Mouse (Mus musculus): ENCODE measurements around the gene Pnmal2. TPM values are rescaled to one million over a fixed set of nuclear protein-coding genes. Genes with fewer than 3 reads are reported as not detected.

Gene Pnmal2
- polyA plus RNA-seq, 1 experiment from 2014 or later, result 8.6 TPM

GRCm38 (mm10) chr7:16932704-16933577 is 11.5 kb upstream of the Pnmal2 start:
- DNase-seq (ENCODE audit: low spot score, missing footprints) (peak; percentile 92), ATAC-seq (ENCODE audit: low FRiP score) (peak; percentile 54)
- WGBS, result 40% methylated on average over 14 of the region's 14 CpGs
- no peak overlapping the region for H3K4me2 ChIP-seq
- H3K9me3 ChIP-seq (ENCODE audit: control insufficient read depth, low read length), result no peaks in the 10 kb centered on the region
- peaks cover 3% of the 10 kb centered on the region; the same call in 1 of the 2 replicates for H3K4me1 ChIP-seq (ENCODE audit: control insufficient read depth, insufficient read depth, low read length)
- H3K36me3 ChIP-seq (ENCODE audit: control insufficient read depth, insufficient read depth, low read length), result no peaks in the 10 kb centered on the region
- H3K27me3 ChIP-seq (ENCODE audit: control insufficient read depth, insufficient read depth, low read length), result no peaks in the 10 kb centered on the region
- H3K9ac ChIP-seq (ENCODE audit: low read length), result no peak overlapping the region
- H3K4me3 ChIP-seq (ENCODE audit: low read depth, low read length), result no peak overlapping the region
- H3K27ac ChIP-seq (ENCODE audit: low read depth, low read length), result no peak overlapping the region

GRCm38 (mm10) chr7:16937312-16937711 is 7.2 kb upstream of the Pnmal2 start:
- ATAC-seq (ENCODE audit: low FRiP score), result no peak
- Histone ChIP-seq H3K9me3 (ENCODE audit: control insufficient read depth, low read length) (no peaks in the 10 kb centered on the region), H3K27ac (ENCODE audit: low read depth, low read length) (no peak overlapping the region), H3K4me1 (ENCODE audit: control insufficient read depth, insufficient read depth, low read length) (peaks cover 8% of the 10 kb centered on the region; the same call in 1 of the 2 replicates), H3K9ac (ENCODE audit: low read length) (no peak overlapping the region), H3K4me2 (no peak overlapping the region), H3K27me3 (ENCODE audit: control insufficient read depth, insufficient read depth, low read length) (no peaks in the 10 kb centered on the region), H3K4me3 (ENCODE audit: low read depth, low read length) (no peak overlapping the region), H3K36me3 (ENCODE audit: control insufficient read depth, insufficient read depth, low read length) (no peaks in the 10 kb centered on the region)
- WGBS, result 50% methylated on average over 4 of the region's 4 CpGs
- DNase-seq (ENCODE audit: low spot score, missing footprints), result no peak

- no peaks in the 10 kb centered on the region for H3K27me3 ChIP-seq (ENCODE audit: control insufficient read depth, insufficient read depth, low read length)
- no peak overlapping the region for H3K4me3 ChIP-seq (ENCODE audit: low read depth, low read length)
- no peaks in the 10 kb centered on the region for H3K36me3 ChIP-seq (ENCODE audit: control insufficient read depth, insufficient read depth, low read length)
- H3K9ac ChIP-seq (ENCODE audit: low read length), result no peak overlapping the region
- no peaks in the 10 kb centered on the region for H3K9me3 ChIP-seq (ENCODE audit: control insufficient read depth, low read length)
- no peak overlapping the region; the same call in 1 of the 2 replicates for H3K27ac ChIP-seq (ENCODE audit: low read depth, low read length)
- ATAC-seq (ENCODE audit: low FRiP score) (peak; percentile 83), DNase-seq (ENCODE audit: low spot score, missing footprints) (no peak)
- H3K4me2 ChIP-seq, result no peak overlapping the region
- peaks cover 8% of the 10 kb centered on the region; the same call in 1 of the 2 replicates for H3K4me1 ChIP-seq (ENCODE audit: control insufficient read depth, insufficient read depth, low read length)
- WGBS, result 71% methylated on average over 17 of the region's 17 CpGs
Measured at GRCm38 (mm10) chr7:16938117-16938791, 6.2 kb upstream of the Pnmal2 start.

GRCm38 (mm10) chr7:16940292-16940691 is 4.2 kb upstream of the Pnmal2 start:
- H3K27ac ChIP-seq (ENCODE audit: low read depth, low read length), result no peak overlapping the region
- H3K4me1 ChIP-seq (ENCODE audit: control insufficient read depth, insufficient read depth, low read length), result peaks cover 18% of the 10 kb centered on the region
- H3K4me3 ChIP-seq (ENCODE audit: low read depth, low read length), result no peak overlapping the region
- WGBS, result 56% methylated on average over 7 of the region's 7 CpGs
- H3K9me3 ChIP-seq (ENCODE audit: control insufficient read depth, low read length), result no peaks in the 10 kb centered on the region
- no peak for ATAC-seq (ENCODE audit: low FRiP score)
- DNase-seq (ENCODE audit: low spot score, missing footprints), result no peak
- peaks cover 5% of the 10 kb centered on the region for H3K27me3 ChIP-seq (ENCODE audit: control insufficient read depth, insufficient read depth, low read length)
- no peak overlapping the region for H3K4me2 ChIP-seq
- H3K9ac ChIP-seq (ENCODE audit: low read length), result no peak overlapping the region
- no peaks in the 10 kb centered on the region for H3K36me3 ChIP-seq (ENCODE audit: control insufficient read depth, insufficient read depth, low read length)

GRCm38 (mm10) chr7:16942861-16943260 is 1.6 kb upstream of the Pnmal2 start:
- H3K27me3 ChIP-seq (ENCODE audit: control insufficient read depth, insufficient read depth, low read length), result peaks cover 31% of the 10 kb centered on the region
- DNase-seq (ENCODE audit: low spot score, missing footprints), result no peak
- no peak overlapping the region for H3K4me3 ChIP-seq (ENCODE audit: low read depth, low read length)
- H3K9me3 ChIP-seq (ENCODE audit: control insufficient read depth, low read length), result no peaks in the 10 kb centered on the region
- no peaks in the 10 kb centered on the region for H3K36me3 ChIP-seq (ENCODE audit: control insufficient read depth, insufficient read depth, low read length)
- no peak overlapping the region for H3K27ac ChIP-seq (ENCODE audit: low read depth, low read length)
- no peak overlapping the region for H3K4me2 ChIP-seq
- WGBS, result 61% methylated on average over 4 of the region's 4 CpGs
- no peak overlapping the region for H3K9ac ChIP-seq (ENCODE audit: low read length)
- ATAC-seq (ENCODE audit: low FRiP score), result no peak
- H3K4me1 ChIP-seq (ENCODE audit: control insufficient read depth, insufficient read depth, low read length), result peaks cover 36% of the 10 kb centered on the region

GRCm38 (mm10) chr7:16944808-16945315 is 380 bp downstream of the Pnmal2 start:
- Histone ChIP-seq H3K4me2 (peak overlapping the region; percentile 83), H3K9ac (ENCODE audit: low read length) (peak overlapping the region; percentile 80), H3K4me3 (ENCODE audit: low read depth, low read length) (peak overlapping the region; percentile 62), H3K36me3 (ENCODE audit: control insufficient read depth, insufficient read depth, low read length) (no peaks in the 10 kb centered on the region), H3K4me1 (ENCODE audit: control insufficient read depth, insufficient read depth, low read length) (peaks cover 40% of the 10 kb centered on the region), H3K27ac (ENCODE audit: low read depth, low read length) (peak overlapping the region; percentile 57), H3K27me3 (ENCODE audit: control insufficient read depth, insufficient read depth, low read length) (peaks cover 51% of the 10 kb centered on the region), H3K9me3 (ENCODE audit: control insufficient read depth, low read length) (no peaks in the 10 kb centered on the region)
- ATAC-seq (ENCODE audit: low FRiP score), result no peak
- DNase-seq (ENCODE audit: low spot score, missing footprints), result no peak
- WGBS, result under 1% methylated on average over 22 of the region's 22 CpGs

GRCm38 (mm10) chr7:16945419-16945818 is 937 bp downstream of the Pnmal2 start:
- Histone ChIP-seq H3K27ac (ENCODE audit: low read depth, low read length) (no peak overlapping the region), H3K4me1 (ENCODE audit: control insufficient read depth, insufficient read depth, low read length) (peaks cover 38% of the 10 kb centered on the region)

GRCm38 (mm10) chr7:16946441-16947348 is 2.2 kb downstream of the Pnmal2 start:
- 2% methylated on average over 53 of the region's 53 CpGs for WGBS
- Histone ChIP-seq H3K4me1 (ENCODE audit: control insufficient read depth, insufficient read depth, low read length) (peaks cover 38% of the 10 kb centered on the region), H3K36me3 (ENCODE audit: control insufficient read depth, insufficient read depth, low read length) (no peaks in the 10 kb centered on the region), H3K27me3 (ENCODE audit: control insufficient read depth, insufficient read depth, low read length) (peaks cover 56% of the 10 kb centered on the region), H3K4me2 (peak overlapping the region; percentile 62), H3K9ac (ENCODE audit: low read length) (peak overlapping the region; percentile 37), H3K27ac (ENCODE audit: low read depth, low read length) (no peak overlapping the region), H3K4me3 (ENCODE audit: low read depth, low read length) (peak overlapping the region; percentile 39), H3K9me3 (ENCODE audit: control insufficient read depth, low read length) (no peaks in the 10 kb centered on the region)
- no peak for ATAC-seq (ENCODE audit: low FRiP score)
- peak; percentile 93 for DNase-seq (ENCODE audit: low spot score, missing footprints)

More at GRCm38 (mm10) chr7:16945419-16945818, 937 bp downstream of the Pnmal2 start:
- peak overlapping the region; percentile 62 for H3K4me3 ChIP-seq (ENCODE audit: low read depth, low read length)
- 10% methylated on average over 17 of the region's 17 CpGs for WGBS
- H3K4me2 ChIP-seq, result peak overlapping the region; percentile 83
- H3K9ac ChIP-seq (ENCODE audit: low read length), result peak overlapping the region; percentile 80
- ATAC-seq (ENCODE audit: low FRiP score) (no peak), DNase-seq (ENCODE audit: low spot score, missing footprints) (peak; percentile 90)
- H3K36me3 ChIP-seq (ENCODE audit: control insufficient read depth, insufficient read depth, low read length), result no peaks in the 10 kb centered on the region
- peaks cover 54% of the 10 kb centered on the region for H3K27me3 ChIP-seq (ENCODE audit: control insufficient read depth, insufficient read depth, low read length)
- H3K9me3 ChIP-seq (ENCODE audit: control insufficient read depth, low read length), result no peaks in the 10 kb centered on the region
